Mouse (Mus musculus): ENCODE data around the gene Scg3. TPM values are rescaled to one million over a fixed set of nuclear protein-coding genes. Genes with fewer than 3 reads are reported as not detected.

Gene Scg3
- total RNA-seq, 2 experiments from 2014 or later = 4.3 to 7.1 TPM

Other genes with a start within 250 kb of the Scg3 start
- gene Leo1, start 242.5 kb downstream of the Scg3 start, total RNA-seq (2021) = 10 to 100 TPM; 27.4 to 31.6 TPM
- gene Tmod3, start 124.4 kb downstream of the Scg3 start, total RNA-seq (2021) = 10 to 100 TPM; 52.4 to 59.7 TPM
- gene Tmod2, start 72.7 kb downstream of the Scg3 start, total RNA-seq (2021) = 10 to 100 TPM; 22.5 to 28.1 TPM
- 10 to 100 TPM; 17.6 to 20.1 TPM for gene Lysmd2, start 58.3 kb downstream of the Scg3 start, total RNA-seq (2021)
- gene Bmp5, start 91.3 kb upstream of the Scg3 start, total RNA-seq (2021) = 1 to 10 TPM; 4.3 to 6.5 TPM

Measured in gastrocnemius, postnatal 4 days (tissue).